ENCODE assay signal across 13 mouse cellular contexts in the genomic region with DNA sequence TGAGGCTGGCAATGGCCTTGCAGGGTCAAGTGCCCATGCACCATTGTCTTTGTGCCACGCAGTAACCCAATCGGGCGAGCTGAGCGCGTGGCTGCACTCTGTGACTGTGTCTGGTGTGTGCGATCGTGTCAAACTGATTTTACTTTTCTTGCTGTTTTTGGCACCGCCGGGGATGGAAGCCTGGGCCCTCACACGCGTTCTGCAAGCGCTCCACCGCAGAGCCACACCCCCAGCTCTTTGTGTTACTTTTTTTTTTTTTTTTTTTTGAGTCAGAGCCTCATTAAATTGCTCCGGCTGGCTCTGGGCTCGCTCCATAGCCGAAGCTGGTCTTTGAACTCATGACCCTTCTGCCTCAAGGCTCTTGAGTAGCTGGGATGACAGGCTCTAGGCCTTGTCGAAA. TPM values are rescaled to one million over a fixed set of nuclear protein-coding genes. Genes with fewer than 3 reads are reported as not detected.
DNase-seq lines count a peak whose midpoint lies in the region; ATAC-seq and TF ChIP-seq lines count a peak whose summit lies in the region.
"Had no signal": no experiment of that assay in that cellular context is flagged by ENCODE, and none has a peak within 500 bp of the region (broad histone marks: within the 10 kb centered on the region; RNA-seq: fewer than 3 reads in every experiment).

No protein-coding gene starts in this region.

- TF ChIP-seq CTCF in left cerebral cortex, adult 2 months (IDR thresholded peaks at IDR 0.05): no peak

- H3K4me3 ChIP-seq in forebrain, embryonic 15.5 days: no peak overlapping the region
- H3K4me3 ChIP-seq in forebrain, embryonic 10.5 days: no peak overlapping the region
- no peak overlapping the region for H3K4me3 ChIP-seq in embryonic facial prominence, embryonic 10.5 days
- no peak overlapping the region for H3K4me3 ChIP-seq in hindbrain, embryonic 14.5 days (replicated peaks; ENCODE audit: low read length)
- no peak overlapping the region for H3K4me3 ChIP-seq in left cerebral cortex, adult 2 months
- H3K4me3 ChIP-seq: heart, embryonic 13.5 days; liver, embryonic 13.5 days; neural tube, embryonic 12.5 days had no signal

- H3K36me3 ChIP-seq in forebrain, embryonic 15.5 days: no peaks in the 10 kb centered on the region
- H3K36me3 ChIP-seq in forebrain, embryonic 10.5 days (replicated peaks): no peaks in the 10 kb centered on the region
- H3K36me3 ChIP-seq in embryonic facial prominence, embryonic 10.5 days (replicated peaks): no peaks in the 10 kb centered on the region
- no peaks in the 10 kb centered on the region for H3K36me3 ChIP-seq in hindbrain, embryonic 14.5 days (replicated peaks; ENCODE audit: control insufficient read depth, insufficient read depth)
- H3K36me3 ChIP-seq: heart, embryonic 13.5 days; liver, embryonic 13.5 days; neural tube, embryonic 12.5 days had no signal

- 0 out of 2 replicates have a peak, but pooled peaks cover 7% of the 10 kb centered on the region for H3K9me3 ChIP-seq in forebrain, embryonic 15.5 days
- peaks cover 18% of the 10 kb centered on the region for H3K9me3 ChIP-seq in forebrain, embryonic 10.5 days
- H3K9me3 ChIP-seq in embryonic facial prominence, embryonic 10.5 days: peaks cover 14% of the 10 kb centered on the region
- peaks cover 11% of the 10 kb centered on the region; the same call in 1 of the 2 replicates for H3K9me3 ChIP-seq in hindbrain, embryonic 14.5 days (ENCODE audit: control insufficient read depth, low read length)
- H3K9me3 ChIP-seq: liver, embryonic 13.5 days had no signal

- H3K4me1 ChIP-seq in forebrain, embryonic 15.5 days: peaks cover 29% of the 10 kb centered on the region
- peaks cover 11% of the 10 kb centered on the region for H3K4me1 ChIP-seq in forebrain, embryonic 10.5 days
- peaks cover 30% of the 10 kb centered on the region for H3K4me1 ChIP-seq in embryonic facial prominence, embryonic 10.5 days
- H3K4me1 ChIP-seq in hindbrain, embryonic 14.5 days (replicated peaks; ENCODE audit: control insufficient read depth, insufficient read depth, low read length): no peaks in the 10 kb centered on the region; the same call in 1 of the 2 replicates
- H3K4me1 ChIP-seq: liver, embryonic 13.5 days; neural tube, embryonic 12.5 days had no signal

- no peak for ATAC-seq in forebrain, embryonic 15.5 days (replicated peaks)
- no peak for ATAC-seq in hindbrain, embryonic 14.5 days (ENCODE audit: low FRiP score)

- H3K27ac ChIP-seq in forebrain, embryonic 15.5 days (replicated peaks): peak overlapping the region; percentile 69
- H3K27ac ChIP-seq in forebrain, embryonic 10.5 days: no peak overlapping the region; the same call in 1 of the 2 replicates
- H3K27ac ChIP-seq in embryonic facial prominence, embryonic 10.5 days (replicated peaks): peak overlapping the region; percentile 63
- 0 out of 2 replicates have a peak overlapping the region, but pooled peaks have one; percentile 29 for H3K27ac ChIP-seq in hindbrain, embryonic 14.5 days
- H3K27ac ChIP-seq in left cerebral cortex, adult 2 months: no peak overlapping the region
- H3K27ac ChIP-seq: heart, embryonic 13.5 days; liver, embryonic 13.5 days; neural tube, embryonic 12.5 days had no signal

- no peak overlapping the region for H3K4me2 ChIP-seq in forebrain, embryonic 15.5 days (replicated peaks)
- no peak overlapping the region for H3K4me2 ChIP-seq in hindbrain, embryonic 14.5 days (replicated peaks)
- H3K4me2 ChIP-seq: heart, embryonic 13.5 days; liver, embryonic 13.5 days; midbrain, embryonic 11.5 days; neural tube, embryonic 12.5 days had no signal

- H3K27me3 ChIP-seq in forebrain, embryonic 15.5 days: no peaks in the 10 kb centered on the region
- no peaks in the 10 kb centered on the region for H3K27me3 ChIP-seq in forebrain, embryonic 10.5 days (ENCODE audit: poor library complexity, severe bottlenecking)
- no peaks in the 10 kb centered on the region for H3K27me3 ChIP-seq in embryonic facial prominence, embryonic 10.5 days (replicated peaks; ENCODE audit: low read depth, poor library complexity, severe bottlenecking)
- H3K27me3 ChIP-seq in hindbrain, embryonic 14.5 days (ENCODE audit: control insufficient read depth, insufficient read depth, low read length): no peaks in the 10 kb centered on the region
- H3K27me3 ChIP-seq: heart, embryonic 13.5 days; liver, embryonic 13.5 days; neural tube, embryonic 12.5 days had no signal

- WGBS in forebrain, embryonic 15.5 days: 50% methylated on average over 17 of the region's 17 CpGs
- 72% methylated on average over 17 of the region's 17 CpGs for WGBS in forebrain, embryonic 10.5 days
- 70% methylated on average over 17 of the region's 17 CpGs for WGBS in embryonic facial prominence, embryonic 10.5 days
- 56% methylated on average over 17 of the region's 17 CpGs for WGBS in hindbrain, embryonic 14.5 days

- 0 out of 2 replicates have a peak overlapping the region, but pooled peaks have one; percentile 6 for H3K9ac ChIP-seq in forebrain, embryonic 15.5 days (replicated peaks)
- no peak overlapping the region for H3K9ac ChIP-seq in hindbrain, embryonic 14.5 days
- H3K9ac ChIP-seq: heart, embryonic 13.5 days; liver, embryonic 13.5 days; neural tube, embryonic 12.5 days had no signal

- intact Hi-C loops in left cerebral cortex, adult 2 months (cut with DNase I): no loop called here

- no peak for DNase-seq in forebrain, embryonic 10.5 days (ENCODE audit: extremely low spot score, low spot score)
- DNase-seq in CD4-positive helper T cell, adult 2 months (ENCODE audit: low read depth, low spot score): peak; percentile 42
- DNase-seq in embryonic facial prominence, embryonic 10.5 days (ENCODE audit: low spot score): no peak
- DNase-seq in hindbrain, embryonic 14.5 days (ENCODE audit: low spot score): no peak
- no peak for DNase-seq in layer of hippocampus, adult 8-10 months (ENCODE audit: low spot score in 2 of 2)
- DNase-seq in cerebellum, adult 18-20 months: no peak
- no peak for DNase-seq in left cerebral cortex, adult 2 months (ENCODE audit: extremely low spot score in 1 of 2, low spot score in 2 of 2)
- DNase-seq: liver, embryonic 13.5 days; lung, postnatal 14 days had no signal

RNA-seq across cellular contexts. Expression of gene Rflna, which starts 51.7 kb away (rescaled TPM):
- polyA plus RNA-seq in forebrain, embryonic 15.5 days (2015; fragmentation: Nextera tagmentation; extraction: Ambion mirVana): 2.5 and 2.8 TPM in 2 replicates
- 3.4 and 4.3 TPM in 2 replicates for polyA plus RNA-seq in forebrain, embryonic 10.5 days (2016; fragmentation: Nextera tagmentation; extraction: Ambion mirVana)
- 5.1 and 6.9 TPM in 2 replicates for polyA plus RNA-seq in embryonic facial prominence, embryonic 10.5 days (2016; fragmentation: Nextera tagmentation; extraction: Ambion mirVana)
- polyA plus RNA-seq in hindbrain, embryonic 14.5 days (2014; fragmentation: Nextera tagmentation; extraction: Ambion mirVana): 5.8 and 6.4 TPM in 2 replicates
- under 1 TPM in 3 of 4 experiments, not detected in 1; 0.37 to 0.66 (median 0.45) TPM for total RNA-seq in layer of hippocampus, adult 8-10 months (2022)
- 1 to 10 TPM in 1 of 2 experiments, not detected in 1; 1.0 TPM for total RNA-seq in left cerebral cortex, adult 2 months (2021)

Comparison
In these comparisons a context has a peak if more than half of its experiments do, and no peak if none do; other contexts are left out.
1. H3K27ac ChIP-seq: peak in forebrain, embryonic 15.5 days (single experiment), embryonic facial prominence, embryonic 10.5 days (single experiment) and hindbrain, embryonic 14.5 days (single experiment); none in forebrain, embryonic 10.5 days (single experiment) and left cerebral cortex, adult 2 months (single experiment).